Mouse (Mus musculus) adrenal gland, postnatal 25 days (tissue): ENCODE results near the gene Socs2. TPM values are rescaled to one million over a fixed set of nuclear protein-coding genes. Genes with fewer than 3 reads are reported as not detected.

Source experiments
- DNase-seq: peaks from one replicate; pipeline ENCODE4 v3.0.0; 2021; ENCODE audit warnings: mixed read lengths
- long read RNA-seq: library from polyadenylated mRNA; stranded (forward); transcript quantifications from one replicate; pipeline ENCODE4 v2.0.0, GENCODE M21; 2021
- total RNA-seq: library from RNA; stranded (reverse); gene quantifications from 2 replicates; pipeline ENCODE4 v1.2.3, GENCODE M21; 2021

Gene Socs2
- total RNA-seq, result 19.6 and 19.8 TPM in 2 replicates
- long read RNA-seq, transcript Socs2-201 (3 exons, 2,222 nt), result major isoform, 63 of 84 reads
- long read RNA-seq, transcript Socs2-202 (2 exons, 948 nt), result minor isoform, 6 of 84 reads
- long read RNA-seq, partial matches to known transcripts, result 1 of 84 reads
- long read RNA-seq, other reads (novel, unspliced or antisense), result 10 of 84 reads

DNA sequence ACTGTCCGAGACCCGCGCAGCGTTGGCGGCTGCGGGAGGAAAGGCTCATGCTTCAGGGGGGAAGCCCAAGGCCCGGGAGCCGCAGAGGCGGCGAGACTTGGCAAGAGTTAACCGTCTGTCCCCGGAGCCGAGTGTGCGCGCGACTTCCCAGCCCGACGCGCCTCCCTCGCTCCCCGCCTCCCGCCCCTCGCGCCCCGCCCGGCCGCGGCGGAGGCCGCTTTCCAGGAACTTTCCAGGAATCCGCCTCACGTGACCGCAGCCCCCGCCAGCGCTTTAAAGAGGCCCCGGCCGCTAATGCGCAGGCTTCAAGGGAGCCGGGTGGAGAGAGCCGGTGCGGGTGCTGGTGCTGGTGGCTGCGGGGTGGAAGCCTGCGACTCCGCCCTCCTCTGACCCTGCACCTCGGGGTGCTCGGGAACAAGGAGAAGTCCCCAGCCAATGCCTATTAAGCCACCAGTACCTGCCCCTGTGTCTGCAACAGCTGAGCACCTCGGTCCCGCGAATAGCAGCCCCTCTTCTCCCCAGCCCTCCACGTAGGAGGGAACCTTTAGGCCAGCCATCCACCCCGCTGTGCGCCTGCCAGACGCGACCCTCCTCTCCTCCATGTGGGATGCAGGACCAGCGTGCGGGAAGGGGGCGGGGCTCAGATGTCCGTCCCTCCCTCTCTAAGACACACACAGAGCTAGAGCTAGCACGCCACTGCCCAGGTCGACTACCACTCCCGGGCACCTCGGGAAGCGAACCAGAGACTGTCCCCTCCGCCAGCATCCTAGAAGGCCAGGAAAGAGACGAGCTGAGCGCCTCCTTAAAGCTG is at the start of gene Socs2:
Gene Socs2 (minus strand): TSS at position 496 of the 811 bp plus-strand sequence.
- DNase-seq, result peak; percentile 92

DNA sequence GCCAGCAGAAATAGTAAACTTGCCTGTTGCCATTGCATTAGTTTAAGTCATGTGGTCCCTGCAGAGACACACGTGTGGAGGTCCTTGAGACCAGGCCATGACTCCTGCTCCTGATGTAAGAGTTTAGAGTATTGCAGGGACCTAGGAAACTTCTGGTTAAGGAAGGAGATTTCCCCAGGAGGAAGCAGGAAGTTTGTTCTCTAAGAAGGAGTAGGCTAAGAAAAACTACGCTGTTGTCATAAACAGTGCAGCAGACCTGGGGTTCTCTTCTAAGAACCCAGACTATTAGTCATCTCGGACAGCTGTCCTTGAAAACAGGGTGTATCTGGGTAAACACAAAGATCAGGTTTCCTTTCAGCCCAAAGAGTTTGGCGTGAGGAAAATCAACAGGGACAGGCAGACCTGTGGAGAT is 48.5 kb upstream of the Socs2 start:
- DNase-seq, result no peak

DNA sequence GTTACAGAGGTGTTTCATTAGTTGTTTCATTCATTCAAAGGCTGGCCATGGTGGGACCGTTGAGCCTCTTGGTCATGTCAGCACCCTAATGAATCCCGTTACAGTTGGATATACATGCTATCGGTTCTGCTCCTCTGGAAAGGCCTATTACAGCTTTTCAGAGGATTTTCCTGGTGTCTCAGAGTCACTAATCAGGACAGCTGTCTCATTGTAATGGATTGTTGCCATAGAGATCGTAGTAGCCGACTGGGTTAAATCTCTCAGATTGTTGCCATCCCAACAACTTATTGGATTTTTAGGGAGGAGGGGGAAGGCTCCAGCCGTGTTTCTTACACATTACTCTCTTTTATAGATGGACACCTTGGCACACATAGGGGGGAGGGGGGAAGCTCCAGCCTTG is 47.5 kb upstream of the Socs2 start:
- no peak for DNase-seq

DNA sequence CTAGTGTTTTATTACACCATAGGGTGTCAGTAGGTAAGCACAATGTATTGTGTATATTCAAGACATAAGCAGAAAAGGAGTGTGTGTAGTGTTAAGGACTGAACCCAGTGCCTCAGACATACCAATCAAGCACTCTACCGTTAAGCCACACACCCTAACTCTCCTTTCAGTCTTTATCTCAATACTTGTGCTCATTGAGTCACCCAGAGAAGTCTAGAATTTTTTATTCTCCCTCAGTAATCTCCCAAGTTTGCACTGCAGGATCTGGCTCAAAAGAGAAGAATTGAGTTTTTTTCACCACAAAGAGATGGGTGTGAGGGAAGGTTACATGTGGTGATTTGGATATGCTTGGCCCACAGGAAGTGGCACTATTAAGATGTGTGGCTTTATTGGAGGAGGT is 45.3 kb upstream of the Socs2 start:
- no peak for DNase-seq

DNA sequence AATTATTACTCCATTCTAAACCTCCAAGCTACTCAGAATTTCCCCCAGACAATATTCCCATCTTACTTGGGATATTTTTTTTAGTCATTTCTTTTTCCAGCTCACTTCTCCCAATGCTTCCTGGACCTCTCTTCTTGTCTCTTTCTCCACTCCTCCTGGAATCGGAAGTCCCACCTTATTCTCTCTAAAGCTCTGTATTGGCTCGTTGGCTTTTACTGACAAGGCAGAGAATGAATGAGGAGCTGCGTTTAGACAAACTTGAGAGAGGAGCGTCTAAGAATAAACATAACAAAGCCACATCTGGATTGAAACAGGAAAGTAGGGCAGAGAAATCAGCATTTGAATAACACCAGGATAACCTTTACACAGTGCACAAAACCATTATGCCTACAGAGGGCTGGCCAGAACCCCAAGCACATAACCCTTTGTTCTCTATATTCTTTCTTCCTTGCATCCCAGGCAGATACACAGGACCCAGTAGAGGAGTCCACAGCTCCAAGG is 44.1 kb upstream of the Socs2 start:
- DNase-seq, result no peak

DNA sequence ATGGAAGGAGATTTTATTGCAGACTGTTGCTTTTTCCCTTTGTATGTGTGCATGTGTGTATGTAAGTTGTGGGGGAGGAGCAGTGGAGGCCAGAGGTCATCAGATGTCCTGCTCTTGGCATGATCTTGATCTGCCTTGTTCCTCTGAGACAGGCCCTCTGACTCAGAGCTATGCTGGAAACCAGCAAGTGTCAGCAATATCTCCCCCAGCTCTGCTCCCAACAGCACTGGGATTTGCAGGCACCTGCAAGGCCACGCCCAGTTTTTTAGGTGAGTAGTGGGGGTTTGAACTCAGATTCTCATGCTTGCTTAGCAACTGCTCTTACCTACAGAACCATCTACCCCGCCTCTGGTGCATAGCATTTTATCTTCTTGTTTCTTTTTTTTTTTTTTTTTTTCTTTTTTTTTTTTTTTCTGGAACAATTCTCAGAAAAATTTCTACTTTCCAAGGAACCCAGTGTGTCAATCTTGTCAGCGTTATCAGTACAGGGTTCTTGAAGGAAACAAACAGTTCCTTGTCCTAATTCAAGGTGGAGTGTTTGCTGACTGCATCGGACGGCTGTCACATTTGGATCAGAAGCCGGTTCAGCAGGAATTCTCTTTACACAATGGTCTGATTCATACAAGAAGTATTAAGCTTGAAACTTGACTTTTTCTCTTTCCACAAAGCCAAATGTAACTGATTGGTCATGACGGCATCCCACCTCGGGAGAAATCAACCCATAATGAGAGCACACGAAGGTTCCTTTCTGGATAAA is 41.2 kb upstream of the Socs2 start:
- DNase-seq, result no peak

DNA sequence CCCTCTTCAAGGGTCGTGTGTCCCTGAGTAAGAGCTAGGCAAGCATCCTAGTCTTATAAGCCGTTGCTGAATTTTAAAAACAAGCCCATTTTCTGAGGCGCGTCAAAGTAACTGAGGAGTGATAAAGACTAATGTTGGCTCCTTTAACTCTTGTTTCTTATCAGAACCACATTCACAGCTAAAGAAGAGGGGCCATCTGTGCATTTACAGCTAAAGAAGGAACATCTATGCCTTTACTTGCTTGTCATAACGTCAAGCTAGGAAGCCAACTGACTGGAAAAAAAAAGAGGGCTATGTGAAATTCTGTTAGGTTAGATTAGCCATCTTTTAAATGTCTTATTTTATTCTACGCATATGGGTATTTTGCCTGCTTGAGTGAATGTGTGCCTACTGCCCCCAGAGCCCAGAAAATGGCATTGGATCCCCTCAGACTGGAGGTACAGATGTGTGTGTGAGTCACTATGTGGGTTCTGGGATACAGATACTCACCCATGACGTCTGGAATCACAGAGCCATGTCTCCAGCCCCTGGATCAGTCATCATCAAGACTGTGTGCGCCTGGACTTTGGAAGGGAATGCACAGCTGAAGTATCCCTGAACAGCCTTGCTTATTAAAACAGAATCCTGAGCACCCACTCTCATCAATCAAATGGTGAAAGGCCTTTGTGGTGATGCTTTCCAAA is 40.5 kb upstream of the Socs2 start:
- DNase-seq, result no peak

DNA sequence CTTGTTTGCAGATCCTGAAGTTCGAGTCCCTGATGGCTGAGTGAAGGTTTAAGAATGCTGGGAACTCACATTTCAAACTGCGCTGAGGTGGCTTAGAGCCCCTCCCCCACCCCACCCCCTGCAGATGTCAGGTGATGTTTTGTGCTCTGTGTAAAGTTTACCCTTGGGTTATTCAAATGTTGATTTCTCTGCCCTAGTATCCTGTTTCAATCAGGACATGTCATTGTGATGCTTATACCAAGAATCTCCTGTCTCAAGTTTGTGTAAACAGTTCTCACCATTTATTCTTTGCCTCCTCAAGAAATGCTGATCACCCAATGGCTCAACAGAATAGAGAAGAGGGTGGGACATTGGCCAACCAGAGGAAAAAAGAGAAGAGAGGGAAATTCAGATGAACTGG is 39.1 kb upstream of the Socs2 start:
- no peak for DNase-seq

DNA sequence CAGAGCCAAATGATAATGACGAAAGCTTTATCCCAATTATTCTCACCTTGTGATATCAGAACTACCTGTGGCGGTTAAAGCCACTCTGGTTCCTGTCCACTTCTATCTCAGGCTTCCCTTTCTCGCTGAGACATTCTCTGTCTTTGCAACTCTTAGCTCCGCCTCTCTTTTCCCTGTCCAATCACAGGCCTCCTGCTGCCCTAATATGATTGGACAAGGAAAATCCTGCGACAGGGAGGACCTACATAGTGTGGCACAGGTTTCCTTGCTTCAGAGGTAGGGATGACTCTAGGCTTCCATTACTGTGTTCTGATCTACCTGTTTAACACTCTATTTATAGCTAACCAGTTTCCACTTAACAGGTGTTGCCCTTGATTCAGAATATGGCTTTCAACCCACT is 36.3 kb upstream of the Socs2 start:
- no peak for DNase-seq

DNA sequence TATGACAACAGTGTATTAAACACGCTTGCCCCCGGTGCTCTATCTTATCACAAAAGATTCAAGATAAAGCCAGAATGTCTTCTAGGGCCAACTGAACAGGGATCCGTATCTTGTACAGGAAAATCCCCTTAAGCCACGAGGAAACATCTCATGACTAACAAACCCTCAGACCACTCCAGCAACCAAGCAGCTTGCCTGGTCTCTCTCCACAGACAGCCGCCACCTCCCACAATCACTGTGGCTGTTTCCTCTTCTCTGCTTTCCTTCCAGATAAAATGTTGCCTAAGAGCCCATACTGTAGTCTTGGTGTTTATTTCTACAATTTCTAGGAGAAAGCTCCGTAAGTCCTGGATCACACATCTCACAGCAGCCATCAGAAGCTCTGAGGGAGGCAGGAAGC is 32.1 kb upstream of the Socs2 start:
- DNase-seq, result no peak

DNA sequence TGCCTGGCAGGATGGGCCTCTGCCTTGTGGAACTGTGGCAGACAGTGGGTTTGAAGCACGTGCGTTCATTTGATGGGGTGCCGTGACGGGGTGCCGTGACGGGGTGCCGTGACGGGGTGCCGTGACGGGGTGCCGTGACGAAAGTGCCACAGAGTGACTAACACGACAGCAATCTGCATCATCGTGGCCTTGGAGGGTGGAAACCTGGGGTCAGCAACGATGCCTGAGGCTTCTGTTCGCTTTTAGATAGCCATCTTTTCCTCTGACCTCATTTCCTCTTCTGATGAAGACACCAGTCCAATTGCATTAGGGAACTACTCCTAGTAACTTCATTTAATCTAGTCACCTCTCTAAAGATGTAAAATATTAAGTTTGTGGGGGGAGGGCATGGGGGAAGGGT is 31.0 kb upstream of the Socs2 start:
- no peak for DNase-seq

DNA sequence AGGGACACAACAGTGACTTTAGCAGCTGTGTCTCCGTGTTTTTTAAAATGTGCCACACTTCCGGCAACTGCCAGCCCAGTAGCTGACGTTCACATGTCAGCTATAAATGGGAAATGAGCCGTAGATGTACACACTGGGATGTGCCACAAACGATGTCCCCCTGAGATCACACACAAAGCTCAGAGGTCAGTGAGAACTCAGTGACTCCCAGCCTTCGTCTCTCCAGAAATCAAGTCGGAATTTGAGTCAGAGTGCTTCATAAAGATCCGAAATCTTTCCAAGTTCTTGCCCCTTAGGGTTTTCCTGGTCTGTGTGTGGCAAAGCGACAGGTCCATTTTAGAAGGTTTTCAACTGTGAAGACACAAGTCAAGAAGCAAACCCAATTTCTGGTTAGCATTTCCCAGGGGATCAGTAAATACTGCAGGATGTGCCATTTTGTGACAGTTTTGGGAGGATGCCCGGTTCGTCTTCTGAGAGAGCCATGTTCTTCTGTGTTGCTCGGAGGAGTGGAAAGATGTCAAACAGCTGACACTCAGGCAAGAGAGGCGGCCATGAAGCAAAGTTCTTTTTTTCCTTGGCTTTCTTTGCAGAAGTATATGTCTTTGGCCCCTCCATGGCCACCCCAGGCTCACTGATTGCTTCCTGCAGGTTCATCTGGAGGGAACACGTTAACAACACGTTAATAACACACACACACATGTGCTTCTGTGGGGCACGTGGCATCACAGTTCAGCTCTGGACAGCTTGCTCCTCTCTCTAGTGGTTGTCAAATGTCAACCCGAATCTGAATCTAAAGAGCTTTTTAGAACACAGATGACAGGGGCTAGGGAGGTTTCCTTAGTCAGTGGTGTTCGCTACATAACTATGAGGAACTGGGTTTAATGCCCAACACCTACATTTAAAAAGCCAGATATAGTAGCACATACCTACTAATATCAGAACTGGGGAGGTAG is 28.4 kb upstream of the Socs2 start:
- no peak for DNase-seq

DNA sequence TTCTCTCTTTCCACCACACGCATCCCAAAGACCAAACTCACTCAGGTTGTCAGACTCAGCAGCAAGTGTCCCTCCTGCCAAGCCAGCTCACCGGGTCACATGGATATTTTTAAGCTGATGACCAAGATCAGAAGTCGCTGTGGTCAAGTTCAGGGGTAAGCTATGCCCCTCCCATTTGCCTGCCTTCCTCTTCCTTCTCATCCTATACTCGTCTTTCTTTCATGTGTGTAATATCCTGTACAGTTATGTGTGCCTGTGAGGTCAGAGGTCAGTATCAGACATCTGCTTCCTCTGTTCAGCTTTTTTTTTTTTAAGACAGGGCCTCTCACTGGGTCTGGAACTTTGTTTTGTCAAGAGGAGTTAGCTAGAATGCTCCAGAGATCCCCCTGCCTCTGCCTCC is 25.4 kb upstream of the Socs2 start:
- no peak for DNase-seq

DNA sequence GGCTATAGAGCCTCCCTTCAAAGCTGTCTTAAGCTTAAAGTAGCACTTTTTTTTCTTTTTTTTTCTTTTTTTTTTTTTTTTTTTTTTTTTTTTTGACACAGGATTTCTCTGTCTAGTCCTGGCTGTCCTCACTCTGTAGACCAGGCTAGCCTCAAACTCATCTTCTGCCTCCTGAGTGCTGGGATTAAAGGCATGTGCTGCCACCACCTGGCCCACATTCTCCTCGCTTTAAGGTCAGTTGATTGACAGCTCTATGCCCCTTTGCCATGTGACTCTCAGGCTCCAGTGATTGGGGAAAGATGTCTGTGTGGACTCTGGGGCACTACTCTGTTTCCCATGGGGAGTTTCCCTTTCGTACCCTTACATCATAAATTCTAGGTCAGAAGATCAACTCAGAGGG is 23.6 kb upstream of the Socs2 start:
- no peak for DNase-seq

DNA sequence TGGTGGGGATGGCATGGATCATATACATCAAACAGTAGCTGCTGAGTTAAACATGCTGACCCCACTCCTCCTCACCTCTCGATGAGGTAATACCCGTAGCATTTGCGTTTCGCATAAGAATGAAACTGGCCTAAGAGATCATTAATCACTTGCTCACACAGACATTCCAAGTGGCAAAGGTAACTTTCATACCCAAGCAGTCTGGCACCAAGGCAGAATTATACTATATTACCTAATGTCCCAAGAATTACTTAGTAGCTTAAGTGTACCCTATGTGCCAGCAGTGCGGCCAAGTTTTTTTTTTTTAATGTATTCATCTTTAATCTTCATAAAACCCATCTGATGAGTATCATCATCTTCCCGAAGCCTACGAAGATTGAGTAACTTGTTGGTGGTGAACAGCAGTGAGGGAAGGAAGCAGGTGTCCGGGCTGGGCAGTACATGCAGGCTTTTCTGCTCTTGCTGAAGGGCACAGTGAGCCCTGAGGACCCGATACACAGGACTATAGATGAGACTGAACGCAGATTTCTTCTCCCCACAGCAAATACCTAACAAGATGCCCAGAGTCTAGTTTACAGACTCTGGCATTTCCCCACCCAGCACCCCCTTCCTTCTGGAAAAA is 22.8 kb upstream of the Socs2 start:
- no peak for DNase-seq

DNA sequence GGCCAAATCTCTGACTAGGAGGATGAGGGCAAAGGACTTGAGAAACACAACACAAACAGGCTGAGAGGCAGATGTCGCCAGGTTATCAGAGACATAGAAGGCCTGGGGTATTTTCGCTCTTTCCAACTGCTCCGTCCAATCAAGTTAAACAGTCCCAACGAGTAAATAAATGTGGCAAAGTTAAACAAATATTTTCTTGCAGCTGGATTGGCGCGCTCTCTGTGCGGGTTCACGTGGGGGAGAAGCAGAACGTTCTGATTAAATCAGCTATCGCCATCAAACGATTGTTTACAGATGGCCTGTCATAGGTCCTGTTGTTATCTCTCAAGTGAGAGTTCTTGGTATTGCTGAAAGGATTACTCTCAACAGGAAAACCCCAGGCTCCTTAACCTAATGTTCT is 22.0 kb upstream of the Socs2 start:
- no peak for DNase-seq

DNA sequence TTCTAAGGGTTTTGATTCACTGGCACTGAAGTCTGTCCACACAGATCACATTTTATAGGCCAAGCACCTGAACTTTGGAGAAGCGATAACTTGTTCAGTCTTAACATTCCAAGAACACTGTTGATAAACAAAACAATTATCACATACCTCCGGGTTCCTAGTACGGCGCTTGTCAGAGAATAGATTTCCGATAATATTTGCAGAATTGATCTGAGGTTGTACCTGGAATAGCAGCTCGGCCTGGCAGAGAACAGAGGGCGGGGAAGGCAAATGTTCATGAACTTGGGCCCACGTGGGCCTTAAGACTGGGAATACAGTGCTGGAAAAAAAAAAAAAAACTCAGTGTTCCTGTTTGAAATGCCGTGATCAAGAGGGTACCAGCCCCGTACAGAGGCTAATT is 13.3 kb upstream of the Socs2 start:
- DNase-seq, result no peak

DNA sequence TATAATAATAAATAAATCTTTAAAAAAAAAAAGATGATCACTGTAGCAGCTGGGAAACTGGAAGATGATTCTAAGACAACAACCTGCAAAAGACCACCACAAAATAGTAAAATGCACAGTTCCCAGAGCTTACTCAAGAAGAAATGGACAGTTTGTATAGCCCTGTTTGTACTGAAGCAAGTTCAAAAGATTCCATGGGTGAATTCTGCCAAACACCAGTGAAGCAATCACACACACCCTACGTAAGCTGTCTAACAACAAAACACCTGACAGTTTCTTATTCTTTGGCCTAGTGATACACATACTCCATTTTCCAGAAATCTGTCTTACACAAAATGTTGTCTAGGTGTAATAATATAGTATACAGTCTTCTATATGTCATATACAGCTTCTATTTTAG is 12.1 kb upstream of the Socs2 start:
- no peak for DNase-seq

DNA sequence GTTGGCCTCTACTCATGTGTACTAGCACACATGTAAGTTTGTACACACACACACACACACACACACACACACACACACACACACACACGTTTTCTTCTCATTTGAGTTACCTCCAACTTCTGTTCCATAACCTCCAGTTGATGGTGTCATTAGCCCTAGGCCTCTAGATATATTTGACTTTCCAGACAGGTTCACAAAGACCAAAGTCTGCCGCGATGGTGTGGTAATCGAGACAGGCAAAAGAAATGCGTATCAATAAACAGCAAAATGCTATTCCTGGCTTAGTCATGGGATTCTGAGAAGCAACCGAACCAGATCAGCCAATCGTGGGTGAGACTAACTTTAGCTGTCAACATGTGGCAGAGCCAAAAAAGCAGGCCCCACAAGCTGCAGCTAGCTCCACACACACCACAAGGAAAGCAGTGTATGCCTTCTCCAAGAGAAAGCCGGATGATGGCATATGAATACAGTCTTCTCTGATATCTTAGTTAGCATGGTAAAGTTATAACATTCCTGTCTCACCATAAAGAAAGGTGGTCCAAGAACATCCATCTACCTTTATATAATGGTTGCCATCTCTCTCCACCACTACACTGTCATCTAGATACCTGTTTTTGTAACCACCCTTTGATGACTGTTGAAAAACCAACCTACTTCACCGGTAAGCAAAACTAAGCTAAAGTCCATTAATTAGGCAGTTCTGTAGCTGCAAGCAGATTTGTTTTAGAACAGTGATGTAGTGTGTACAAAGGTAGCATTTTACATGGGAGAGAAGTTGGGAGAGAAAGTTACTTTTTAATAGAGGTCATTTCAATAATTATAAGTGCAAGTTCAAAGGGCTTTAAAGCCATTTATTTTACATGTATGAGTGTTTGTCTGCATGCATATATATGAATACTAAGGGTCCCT is 9.5 kb upstream of the Socs2 start:
- DNase-seq, result no peak

DNA sequence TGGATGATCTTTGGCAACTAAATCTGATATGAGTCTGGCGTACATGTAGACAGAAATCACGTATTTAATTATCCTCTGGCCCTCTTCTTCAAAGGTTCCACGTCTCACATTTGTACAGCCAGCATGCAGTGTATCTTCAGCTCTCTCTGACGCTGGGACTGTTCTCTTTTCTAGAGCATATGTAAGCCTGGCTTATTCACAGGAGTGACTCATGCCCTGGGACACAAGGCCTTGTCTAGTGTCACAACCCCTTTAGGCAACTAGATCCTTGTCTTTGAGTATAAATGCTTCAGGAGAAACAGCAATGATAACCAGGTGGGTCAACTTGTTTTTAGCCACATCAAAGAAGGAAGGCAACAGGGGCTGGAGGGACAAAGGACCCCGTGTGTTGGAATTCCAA is 5.7 kb upstream of the Socs2 start:
- DNase-seq, result no peak
